Mouse (Mus musculus) ZHBTc4 (cell line): ENCODE data around the gene Stat6.

Experiments
- DNase-seq: peaks from one replicate; pipeline ENCODE4 v3.0.0-alpha.2; 2011; ENCODE audit warnings: low read depth, low spot score

The Stat6 gene

DNA sequence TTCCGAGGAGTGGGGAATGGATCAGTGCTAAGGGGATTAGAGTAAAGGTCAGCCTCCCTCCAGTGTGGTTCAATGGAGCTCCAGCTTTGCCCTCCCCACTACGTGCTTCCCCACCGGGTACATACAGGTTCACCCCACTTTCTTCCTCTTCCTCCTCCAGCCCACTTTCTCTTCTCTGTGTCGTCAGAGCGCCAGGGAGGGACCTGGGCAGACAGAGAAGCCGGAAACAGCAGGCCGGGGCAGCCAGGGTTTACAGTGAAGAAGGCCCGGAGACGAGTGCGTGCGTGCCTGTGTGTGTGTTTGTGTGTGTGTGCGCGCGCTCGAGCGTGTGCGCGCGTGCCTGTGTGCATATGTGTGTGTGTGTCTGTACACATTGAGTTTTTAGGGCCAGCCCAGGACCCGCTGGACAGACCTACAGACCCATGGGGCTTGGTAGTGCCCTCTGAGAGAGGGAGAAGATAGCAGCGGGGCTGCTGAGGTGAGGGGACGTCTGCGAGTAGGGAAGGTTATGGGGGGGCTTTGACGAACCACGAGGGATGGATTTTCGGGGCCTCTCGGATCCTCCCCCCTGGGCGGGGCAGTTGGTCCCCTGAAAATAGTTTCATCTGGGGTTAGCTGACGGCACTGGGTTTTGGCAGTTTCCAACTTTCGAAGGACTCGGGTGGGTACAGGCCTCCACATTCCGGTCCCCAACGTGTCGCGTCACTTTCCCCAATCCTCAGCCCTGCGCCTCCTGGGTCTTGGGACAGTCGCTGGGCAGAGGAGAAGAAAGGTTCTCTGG is at the start of gene Stat6:
Gene Stat6, plus strand, starts transcription at position 215 of the 781 bp plus-strand sequence.
- DNase-seq = no peak

DNA sequence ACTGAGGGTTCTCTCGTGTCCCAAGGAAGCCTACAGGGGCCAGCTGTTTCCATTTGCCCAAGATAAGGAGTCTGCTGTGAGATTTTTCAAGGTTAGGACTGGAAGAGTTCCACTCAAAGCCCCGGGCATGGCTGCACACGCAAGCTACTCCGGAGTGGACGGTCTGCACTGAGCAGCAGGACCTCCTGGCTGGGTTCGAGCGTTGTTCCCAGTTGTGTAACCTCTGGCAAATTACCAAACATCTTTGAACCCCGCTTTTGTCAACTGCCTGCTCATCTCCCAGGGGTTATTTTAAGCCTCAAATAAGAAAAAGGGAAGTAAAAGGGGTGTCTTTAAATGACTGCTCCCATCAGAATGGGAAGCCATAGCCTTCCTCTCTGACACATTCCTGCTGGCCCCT is 48.4 kb upstream of the Stat6 start:
- DNase-seq = no peak

DNA sequence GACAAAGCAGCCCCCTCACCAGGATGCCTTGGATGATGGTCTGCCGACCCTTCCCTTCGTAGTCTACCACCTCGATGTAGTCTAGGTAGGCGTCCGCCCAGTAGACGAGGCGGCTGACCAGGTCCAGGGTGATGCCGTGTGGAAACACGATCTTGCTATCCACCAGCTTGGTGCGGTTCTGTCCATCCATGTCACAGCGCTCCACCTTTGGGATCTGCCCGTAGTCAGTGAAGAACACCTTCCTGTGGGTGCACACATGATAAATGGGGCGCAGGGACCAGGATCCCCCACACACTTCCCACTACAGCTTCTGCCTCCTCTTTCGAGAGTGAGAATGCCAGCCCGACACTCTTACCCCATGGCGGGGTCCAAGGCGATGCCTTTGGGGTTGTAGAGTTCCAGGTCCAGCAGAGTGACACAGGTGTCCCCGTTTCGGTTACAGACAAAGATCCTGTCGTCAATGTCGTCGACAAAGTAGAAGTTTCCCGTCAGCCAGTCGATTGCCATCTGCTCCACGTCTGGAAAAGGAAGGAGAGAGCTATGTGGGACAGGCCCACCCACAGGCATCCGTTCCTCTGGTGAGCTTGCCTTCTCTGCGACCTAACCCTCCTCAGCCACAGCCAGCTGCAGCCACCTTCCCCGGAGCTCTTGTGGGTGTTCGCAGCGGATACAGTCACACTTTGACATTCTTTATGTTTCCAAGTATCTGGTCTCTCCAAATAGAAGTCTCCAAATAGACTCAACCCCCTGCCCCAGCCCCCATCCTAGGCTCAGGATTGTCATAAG is 47.7 kb upstream of the Stat6 start:
- DNase-seq = no peak

DNA sequence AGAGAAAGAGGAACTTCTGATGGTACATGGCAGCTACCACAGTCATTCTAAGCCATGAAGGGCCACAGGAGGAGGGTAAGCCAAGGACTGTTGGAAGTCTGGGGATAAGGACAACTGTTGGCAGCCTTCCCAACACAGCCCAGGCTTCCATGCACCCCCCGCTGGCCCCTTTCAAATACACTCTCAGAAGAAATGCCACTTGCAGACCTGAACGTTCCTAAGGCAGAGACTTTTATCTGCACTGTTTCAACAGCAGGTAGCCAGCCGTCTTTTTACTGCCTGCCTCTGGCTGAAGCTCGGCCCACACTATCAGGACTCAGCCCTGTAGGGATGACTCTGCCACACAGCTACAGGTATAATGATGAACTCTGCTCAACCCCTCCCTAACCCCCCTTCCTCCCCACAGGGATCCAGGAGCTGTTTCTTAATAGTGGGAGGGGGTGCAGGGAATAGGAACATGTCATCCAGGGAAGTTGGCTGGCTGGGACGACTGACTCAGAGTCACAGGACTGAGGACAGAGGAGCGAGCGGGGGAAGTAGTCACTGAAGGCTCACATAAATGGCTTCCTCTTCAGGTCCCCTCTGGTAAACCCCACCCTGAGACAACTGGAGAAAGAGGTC is 46.4 kb upstream of the Stat6 start:
- no peak for DNase-seq

DNA sequence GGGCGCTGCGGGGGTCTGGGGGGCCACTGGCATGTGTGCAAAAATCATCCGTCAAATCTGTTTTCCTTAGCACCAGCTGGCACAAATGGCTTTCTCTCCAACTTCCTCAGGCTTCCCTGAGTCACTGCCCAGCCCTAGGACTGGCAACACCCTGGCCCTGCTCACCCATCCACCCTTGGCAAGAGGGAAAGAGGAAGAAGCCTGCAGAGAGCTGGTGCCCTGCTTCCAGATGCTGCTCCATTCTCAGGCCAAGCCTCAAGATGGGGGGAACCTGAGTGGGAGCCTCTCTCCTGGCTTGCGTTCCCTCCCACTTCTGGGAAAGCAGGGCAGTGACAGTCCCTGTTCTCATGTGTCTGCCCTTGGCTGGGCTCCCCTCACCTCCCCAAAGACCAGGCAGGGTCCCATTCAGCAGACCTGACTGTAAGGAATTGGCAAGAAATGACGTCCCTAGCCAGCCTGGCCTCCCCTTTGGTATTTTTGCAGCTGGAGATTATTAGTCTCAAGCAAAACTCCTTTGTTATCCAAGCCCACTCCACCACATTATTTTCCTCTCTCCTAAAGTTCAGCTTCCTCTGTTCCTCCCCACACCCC is 45.4 kb upstream of the Stat6 start:
- DNase-seq = no peak

DNA sequence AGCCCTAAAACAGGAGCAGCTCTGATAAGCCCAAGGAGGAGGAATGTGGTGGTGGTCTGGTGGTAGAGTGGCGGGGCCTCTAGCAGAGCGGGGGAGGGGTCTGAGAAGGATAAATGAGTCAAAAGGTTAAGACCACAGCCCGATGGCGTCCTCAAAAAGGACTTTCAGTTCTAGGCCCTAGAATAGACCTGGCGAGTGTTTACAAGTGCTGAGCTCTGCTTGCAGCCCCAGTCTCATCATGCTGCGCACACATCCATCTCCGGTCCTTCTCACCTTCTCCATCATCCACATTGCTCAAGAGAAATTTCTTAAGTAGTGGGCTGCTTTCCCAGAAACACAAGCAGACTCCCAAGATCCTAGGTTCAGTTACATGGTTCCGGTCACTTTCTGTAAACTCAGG is 44.2 kb upstream of the Stat6 start:
- no peak for DNase-seq

- DNase-seq = no peak
Observed at GRCm38 (mm10) chr10:127599252-127599651, 43.5 kb upstream of the Stat6 start.

- DNase-seq = no peak
Observed at GRCm38 (mm10) chr10:127599779-127600541, 42.8 kb upstream of the Stat6 start.

- DNase-seq = no peak
Observed at GRCm38 (mm10) chr10:127602194-127602593, 40.6 kb upstream of the Stat6 start.

DNA sequence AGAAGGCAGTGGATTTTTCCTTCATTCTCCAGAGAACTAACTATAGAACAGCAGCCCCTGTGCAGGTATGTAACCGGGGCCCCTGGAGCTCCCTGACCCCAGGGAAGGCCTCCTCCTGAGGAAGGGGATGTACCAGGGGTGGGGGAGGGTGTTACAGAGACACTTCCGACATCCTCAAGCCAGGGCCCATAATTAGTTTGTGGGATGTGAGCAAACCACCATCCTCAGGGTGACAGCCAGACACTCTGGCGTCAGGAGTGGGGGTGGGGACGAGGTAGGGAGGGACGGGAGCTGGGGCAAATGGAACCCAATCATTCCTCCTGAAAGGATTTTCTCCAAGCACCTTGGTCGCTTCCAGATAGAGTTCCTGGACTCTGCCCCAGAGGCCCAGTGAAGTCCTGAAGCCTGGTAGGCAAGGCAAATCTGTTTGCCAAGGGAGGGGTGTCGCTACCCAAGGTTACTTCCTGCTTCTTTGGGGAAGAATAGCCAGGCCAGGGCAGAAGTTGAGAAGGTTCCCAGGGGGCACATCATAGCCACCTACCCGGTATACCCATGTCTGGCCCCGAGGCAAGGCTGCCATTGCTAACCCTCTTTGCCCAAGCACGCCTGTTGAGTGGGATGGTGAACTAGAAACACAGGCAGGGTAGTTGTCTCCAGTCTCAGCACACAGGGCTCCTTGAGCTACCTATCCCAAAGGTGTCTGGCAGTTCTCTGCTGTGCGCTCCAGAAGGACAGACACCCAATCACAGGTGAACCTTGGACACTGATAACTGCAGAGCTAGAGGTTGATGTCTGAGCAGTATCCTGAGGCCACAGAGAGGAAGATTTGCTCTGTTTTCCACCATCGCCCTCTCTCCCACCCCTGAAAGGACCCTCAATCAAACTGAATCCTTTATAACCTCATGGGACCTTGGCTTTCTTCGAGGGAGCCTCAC is 39.1 kb upstream of the Stat6 start:
- DNase-seq = no peak

DNA sequence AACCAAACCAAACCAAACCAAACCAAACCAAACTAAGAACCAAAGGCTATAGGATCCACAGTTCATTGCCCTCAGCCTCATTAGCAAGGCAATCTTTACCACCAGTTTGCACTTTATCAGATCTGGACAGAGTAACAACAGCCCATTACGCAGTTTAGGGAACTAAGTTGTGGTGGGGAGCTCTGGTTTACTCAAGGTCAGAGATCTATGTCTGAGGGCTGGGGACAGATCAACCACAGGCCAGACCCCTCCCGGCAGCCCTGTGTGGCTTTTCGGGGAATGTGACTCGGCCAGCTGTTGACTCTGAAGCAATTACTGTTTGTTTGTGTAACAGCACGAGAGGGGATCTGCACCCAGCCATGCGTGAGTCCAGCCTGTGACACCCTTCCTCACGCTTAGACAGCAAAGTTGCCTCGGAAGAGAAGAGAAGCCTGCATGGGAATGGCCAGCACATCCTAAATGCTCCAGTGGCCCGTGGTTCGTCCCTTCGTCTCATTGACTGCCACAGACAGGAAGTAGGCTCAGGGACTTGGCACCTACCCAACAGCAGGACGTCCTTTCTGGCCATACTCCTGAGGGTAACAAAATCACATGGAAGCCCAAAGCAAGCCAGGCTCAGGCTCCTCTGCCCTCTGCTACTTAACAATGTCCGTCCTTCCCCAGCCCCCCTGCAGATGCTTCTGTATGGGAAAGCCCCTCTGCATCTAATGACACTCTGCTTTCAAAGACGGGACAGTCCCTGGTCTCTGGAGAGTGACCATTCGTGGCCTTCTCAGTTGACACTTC is 38.1 kb upstream of the Stat6 start:
- no peak for DNase-seq

DNA sequence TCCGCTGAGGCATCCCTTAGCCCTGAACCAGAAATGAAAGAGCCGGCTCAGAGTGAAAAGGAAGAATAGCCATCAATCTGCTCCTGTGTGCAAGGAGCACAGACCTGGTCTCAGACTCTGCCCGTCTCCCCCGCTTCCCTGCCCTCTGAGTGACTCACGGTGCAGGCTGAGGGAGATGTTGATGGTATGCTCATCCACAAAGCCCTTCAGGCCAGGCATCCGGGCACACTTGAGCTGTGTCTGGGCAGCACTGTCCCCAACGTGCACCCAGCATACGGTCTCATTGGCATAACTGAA is 37.6 kb upstream of the Stat6 start:
- DNase-seq = no peak

DNA sequence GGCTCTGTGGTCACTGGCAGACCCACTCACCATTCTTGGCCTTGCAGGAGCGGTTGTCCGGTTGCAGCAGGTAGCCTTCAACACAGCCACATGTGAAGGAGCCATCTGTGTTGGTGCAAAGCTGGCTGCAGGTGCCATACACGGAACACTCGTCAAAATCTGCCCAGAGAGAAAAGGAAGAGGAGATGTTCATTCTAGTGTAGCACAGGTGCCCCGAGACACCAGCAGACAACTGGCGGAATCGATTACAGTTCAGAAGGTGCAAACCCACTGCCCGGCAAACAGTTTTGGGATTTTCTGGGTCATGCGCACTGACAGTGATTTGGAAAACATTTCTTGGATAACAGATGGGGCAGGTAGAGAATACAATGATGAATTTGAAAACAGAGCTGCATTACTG is 37.0 kb upstream of the Stat6 start:
- DNase-seq = no peak

GRCm38 (mm10) chr10:127607059-127607458 is 35.7 kb upstream of the Stat6 start:
- DNase-seq = no peak

DNA sequence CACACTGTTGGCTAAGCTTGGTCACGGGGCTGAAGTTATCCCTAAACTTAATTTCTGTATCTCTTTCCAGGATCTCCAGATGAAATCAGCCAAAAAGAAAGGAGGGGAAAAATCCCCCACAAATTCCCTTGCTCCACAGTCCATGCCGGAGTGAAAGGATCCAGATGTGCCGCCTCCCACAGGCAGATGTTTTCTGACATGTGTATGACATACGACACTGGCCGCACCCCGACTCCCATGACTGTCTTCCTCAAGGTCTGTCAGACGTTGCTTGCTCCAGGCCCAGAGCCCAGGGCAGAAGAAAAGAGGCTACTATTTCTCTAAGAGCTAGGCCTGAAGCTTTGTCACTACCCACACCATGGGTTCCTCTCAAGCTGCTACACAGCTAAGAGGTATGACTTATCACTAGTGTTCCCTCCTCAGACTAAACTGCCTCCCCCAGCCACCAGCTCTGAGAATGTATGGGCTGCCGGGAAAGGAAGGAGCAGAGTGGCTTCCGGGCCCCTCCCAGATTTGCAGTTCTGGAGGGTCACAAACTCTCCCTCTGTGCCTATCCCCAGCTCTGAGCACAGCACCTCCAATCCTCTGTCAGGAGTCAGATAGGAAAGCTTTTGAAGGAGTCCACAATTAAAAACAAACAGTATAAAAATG is 33.2 kb upstream of the Stat6 start:
- DNase-seq = peak; percentile 56

- DNase-seq = no peak
Observed at GRCm38 (mm10) chr10:127610066-127610415, 32.7 kb upstream of the Stat6 start.

GRCm38 (mm10) chr10:127612079-127612775 is 30.6 kb upstream of the Stat6 start:
- DNase-seq = no peak

DNA sequence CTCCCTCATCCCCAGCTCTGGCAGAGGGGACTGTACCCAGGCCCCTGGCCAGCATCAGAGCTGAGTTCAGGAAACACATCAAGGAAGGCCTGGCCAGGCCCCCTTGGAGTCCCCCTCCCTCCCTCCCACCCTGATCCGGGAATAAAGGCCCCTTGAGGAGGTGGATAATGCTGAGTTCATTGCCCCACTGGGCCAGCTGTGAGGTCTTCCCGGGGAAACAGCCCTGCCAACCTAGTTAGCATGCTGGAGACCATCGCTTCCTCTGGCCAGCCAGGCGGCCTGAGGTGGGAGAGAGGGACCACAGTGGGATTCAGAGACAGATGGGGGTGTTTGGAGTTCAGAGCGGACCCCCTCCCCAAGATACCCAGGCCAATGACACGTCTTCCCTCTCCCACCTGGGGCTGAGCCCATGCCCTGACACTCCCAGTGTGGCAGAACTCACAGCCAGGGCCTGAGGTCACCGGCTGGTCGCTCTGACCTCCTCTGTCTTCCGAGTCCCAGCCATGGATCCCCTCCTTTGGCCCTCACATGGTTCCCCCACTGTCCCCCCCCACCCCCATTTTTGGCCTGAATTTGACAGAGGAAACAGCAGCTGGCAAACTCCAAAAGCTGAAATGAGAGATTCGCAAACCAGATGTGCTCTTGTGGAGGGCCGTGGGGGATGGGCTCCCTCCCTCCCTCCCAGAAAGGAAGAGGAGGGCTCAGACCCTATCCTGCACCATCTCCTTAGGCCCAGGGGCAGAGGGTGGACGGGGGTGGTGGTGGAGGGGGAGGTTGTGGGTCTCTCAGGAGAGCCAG is 28.4 kb upstream of the Stat6 start:
- DNase-seq = no peak
